Mouse (Mus musculus): Measurements from ENCODE around the gene Nsrp1. TPM values are rescaled to one million over a fixed set of nuclear protein-coding genes. Genes with fewer than 3 reads are reported as not detected.

The Nsrp1 gene
- polyA plus RNA-seq (2015; fragmentation: Nextera tagmentation; extraction: Ambion mirVana) = 44.7 and 50.3 TPM in 2 replicates

DNA sequence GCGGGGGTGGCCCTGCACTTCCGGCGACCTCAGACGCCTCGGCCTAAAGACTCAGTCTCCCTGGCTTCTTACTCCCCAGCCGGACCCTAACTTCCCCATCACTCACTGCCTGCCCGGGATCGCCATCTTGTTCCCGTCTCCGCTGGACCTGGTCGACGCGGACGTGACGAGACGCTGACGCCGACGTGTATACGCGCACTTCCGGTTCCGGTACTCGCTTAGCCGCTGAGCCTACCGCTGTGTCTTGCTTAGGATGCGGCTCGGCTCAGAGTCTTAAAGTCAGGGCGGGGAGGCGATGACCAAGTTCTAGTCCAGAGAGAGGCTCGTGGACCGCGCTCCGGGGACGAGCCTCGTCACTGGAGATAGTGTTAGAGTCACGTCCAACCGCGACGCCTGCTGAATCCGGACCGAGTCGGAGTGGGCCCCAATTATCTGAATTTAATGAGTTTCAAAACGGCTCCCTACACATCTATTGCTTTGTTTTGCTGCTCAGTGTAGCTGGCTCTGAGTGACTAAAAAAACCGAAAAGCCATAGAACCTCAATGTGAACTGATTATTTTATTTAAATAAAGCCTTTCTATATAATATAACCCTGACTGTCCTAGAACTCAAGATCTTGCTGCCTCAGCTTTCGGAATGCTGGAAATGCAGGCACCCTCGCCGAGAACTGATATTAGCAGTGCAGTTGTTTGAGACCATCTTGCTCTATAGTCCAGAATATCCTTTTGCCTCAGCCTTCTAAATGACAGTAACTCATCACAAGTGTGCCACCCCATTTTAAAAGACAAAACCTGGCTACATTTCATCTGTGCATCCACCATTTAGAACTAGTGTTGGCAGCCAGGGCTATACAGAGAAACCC lies at the start of gene Nsrp1:
Gene Nsrp1, minus strand, starts transcription at position 163 of the 862 bp plus-strand sequence.

DNA sequence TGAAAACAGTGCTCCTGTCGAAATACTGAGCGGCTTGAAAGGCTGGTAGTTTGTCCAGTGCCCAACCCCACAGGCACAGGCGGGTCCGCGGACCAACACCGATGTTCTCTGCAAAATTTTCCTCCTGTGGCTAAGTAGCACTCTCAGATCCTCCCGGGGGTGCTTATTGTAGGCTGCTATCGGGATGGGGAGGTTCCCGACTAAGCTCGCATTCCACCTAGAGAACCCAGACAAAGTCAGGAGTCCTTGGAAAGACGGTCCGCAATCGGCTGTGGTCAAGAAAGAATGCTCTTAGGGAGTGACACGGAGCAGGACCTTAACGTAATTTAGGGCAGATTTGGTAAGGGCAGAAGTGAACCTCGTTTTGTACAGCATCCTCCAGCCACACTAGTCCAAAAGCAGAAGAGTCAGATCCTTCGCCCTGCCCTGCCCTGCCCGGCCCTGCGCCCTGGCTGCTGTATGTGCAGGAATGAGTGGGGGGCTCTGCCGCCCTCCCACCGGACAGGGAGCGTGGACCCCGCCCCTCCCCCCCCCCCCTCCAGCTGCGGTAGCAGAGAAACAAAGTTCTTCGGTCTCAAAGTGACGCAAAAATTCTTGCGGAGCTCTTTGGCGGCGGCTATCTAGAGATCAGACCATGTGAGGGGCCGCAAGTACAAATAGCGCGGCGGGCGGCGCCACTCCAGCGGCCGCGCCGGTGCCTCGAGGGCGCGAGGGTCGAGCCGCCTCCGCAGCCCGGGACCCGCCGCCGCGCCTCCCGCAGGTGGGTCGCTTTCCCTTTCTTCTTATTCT lies 80.1 kb downstream of the Nsrp1 start, which contains the start of gene Slc6a4:
Gene Slc6a4, plus strand, starts transcription at position 688 of the 789 bp plus-strand sequence.

MicroRNA genes within 50 kb of the gene (microRNA counts, 519-probe panel; counts per million panel counts)
- microRNA mmu-miR-423-3p (3,495 counts per million, percentile 23 among the panel's probes with 10 or more counts), microRNA mmu-miR-423-5p (2,887 counts per million, percentile 12 among the panel's probes with 10 or more counts)

Small RNA genes within 50 kb of the gene (microRNA-seq; reads per million reads assigned to microRNA genes)
- 1,104 reads per million, percentile 75 among the genes with 10 or more reads in this experiment for gene Mir423

Other genes with a start within 250 kb of the Nsrp1 start
- 5.4 and 5.9 TPM in 2 replicates for gene Cpd, start 231.4 kb downstream of the Nsrp1 start, polyA plus RNA-seq (2015; fragmentation: Nextera tagmentation; extraction: Ambion mirVana)
- 0.17 and 0.40 TPM in 2 replicates for gene Tmigd1, start 176.3 kb downstream of the Nsrp1 start, polyA plus RNA-seq (2015; fragmentation: Nextera tagmentation; extraction: Ambion mirVana)
- 112 and 117 TPM in 2 replicates for gene Blmh, start 153.6 kb downstream of the Nsrp1 start, polyA plus RNA-seq (2015; fragmentation: Nextera tagmentation; extraction: Ambion mirVana)
- 0.72 and 1.0 TPM in 2 replicates for gene Slc6a4, start 79.8 kb downstream of the Nsrp1 start, polyA plus RNA-seq (2015; fragmentation: Nextera tagmentation; extraction: Ambion mirVana)
- 0.32 and 0.66 TPM in 2 replicates for gene Efcab5, start 110.5 kb upstream of the Nsrp1 start, polyA plus RNA-seq (2015; fragmentation: Nextera tagmentation; extraction: Ambion mirVana)
- gene Ssh2, start 137.9 kb upstream of the Nsrp1 start, polyA plus RNA-seq (2015; fragmentation: Nextera tagmentation; extraction: Ambion mirVana) = 8.1 and 10.7 TPM in 2 replicates

All from neural tube, postnatal 0 days (tissue).